Mouse (Mus musculus) midbrain, embryonic 13.5 days (tissue): ENCODE data around the gene Zbtb18. TPM values are rescaled to one million over a fixed set of nuclear protein-coding genes. Genes with fewer than 3 reads are reported as not detected.

Source experiments
- ATAC-seq: fragments of 200-750 bp; cut with Nextera tagmentation; 2 replicates; pipeline ENCODE4 v1.8.0; 2017; ENCODE audit warnings: mild to moderate bottlenecking, moderate TSS enrichment, moderate library complexity
- H3K27ac ChIP-seq: fragments of 300-500 bp; sonication (generic); 2 replicates; pipeline ENCODE4 v1.5.1; 2015; ENCODE audit warnings: inconsistent platforms, mild to moderate bottlenecking, moderate library complexity
- H3K27me3 ChIP-seq: fragments of 300-500 bp; sonication (generic); 2 replicates; pipeline ENCODE4 v1.6.1; 2015; ENCODE audit warnings: mild to moderate bottlenecking, inconsistent platforms
- H3K36me3 ChIP-seq: fragments of 300-500 bp; sonication (generic); 2 replicates; pipeline ENCODE4 v1.6.1; 2015; ENCODE audit warnings: mild to moderate bottlenecking, inconsistent platforms
- H3K4me1 ChIP-seq: fragments of 300-500 bp; sonication (generic); replicated peaks from 2 replicates; pipeline ENCODE4 v1.6.1; 2015; ENCODE audit warnings: inconsistent platforms
- H3K4me2 ChIP-seq: fragments of 300-500 bp; sonication (generic); replicated peaks from 2 replicates; pipeline ENCODE4 v1.6.1; 2015; ENCODE audit warnings: moderate library complexity, mild to moderate bottlenecking, inconsistent platforms
- H3K4me3 ChIP-seq: fragments of 300-500 bp; sonication (generic); replicated peaks from 2 replicates; pipeline ENCODE4 v1.5.1; 2015; ENCODE audit warnings: mild to moderate bottlenecking, inconsistent platforms
- H3K9ac ChIP-seq: fragments of 300-500 bp; sonication (generic); replicated peaks from 2 replicates; pipeline ENCODE4 v1.6.1; 2015; ENCODE audit warnings: mild to moderate bottlenecking, inconsistent platforms
- H3K9me3 ChIP-seq: fragments of 300-500 bp; sonication (generic); 2 replicates; pipeline ENCODE4 v1.6.1; 2016; ENCODE audit warnings: mild to moderate bottlenecking, inconsistent platforms
- WGBS: fragments of 180-500 bp; shearing (Covaris S2); methylation state at CpG from one replicate; pipeline ENCODE4 v1.1.7; 2015; 5-methylcytosine and 5-hydroxymethylcytosine counted together
- polyA plus RNA-seq: library from polyadenylated mRNA; unstranded; fragments of >200 nt; fragmentation: Nextera tagmentation; extraction: Ambion mirVana; gene quantifications from 2 replicates; pipeline ENCODE4 v1.2.1, GENCODE M21; 2015

The Zbtb18 gene
- 14.0 and 20.6 TPM in 2 replicates for polyA plus RNA-seq

- peak within 1 kb of the TSS; percentile 93 for H3K9ac ChIP-seq
- 2% methylated on average over 30 of the region's 106 CpGs for WGBS
Observed at GRCm38 (mm10) chr1:177442196-177442808, at the start of gene Zbtb18. TSS of gene Zbtb18 (plus strand) at chr1:177442351.

GRCm38 (mm10) chr1:177397455-177397854 is 44.7 kb upstream of the Zbtb18 start:
- Histone ChIP-seq H3K36me3 (no peaks in the 10 kb centered on the region), H3K4me1 (no peaks in the 10 kb centered on the region), H3K27me3 (no peaks in the 10 kb centered on the region), H3K4me2 (no peak overlapping the region), H3K4me3 (no peak overlapping the region), H3K9me3 (no peaks in the 10 kb centered on the region), H3K9ac (no peak overlapping the region), H3K27ac (no peak overlapping the region)
- 79% methylated on average over 1 of the region's 1 CpGs for WGBS
- ATAC-seq = no peak

More at GRCm38 (mm10) chr1:177442196-177442808, at the start of gene Zbtb18:
- no peaks in the 10 kb centered on the region for H3K9me3 ChIP-seq
- H3K4me3 ChIP-seq = peak within 1 kb of the TSS; percentile 86
- H3K4me2 ChIP-seq = peak within 1 kb of the TSS; percentile 82
- H3K4me1 ChIP-seq = peaks cover 46% of the 10 kb centered on the region
- peak within 1 kb of the TSS; percentile 99 for H3K27ac ChIP-seq
- H3K36me3 ChIP-seq = no peaks in the 10 kb centered on the region
- ATAC-seq = peak; percentile 13
- H3K27me3 ChIP-seq = no peaks in the 10 kb centered on the region

GRCm38 (mm10) chr1:177405170-177405569 is 37.0 kb upstream of the Zbtb18 start:
- WGBS = 88% methylated on average over 6 of the region's 6 CpGs
- Histone ChIP-seq H3K9me3 (no peaks in the 10 kb centered on the region), H3K27me3 (no peaks in the 10 kb centered on the region), H3K36me3 (no peaks in the 10 kb centered on the region), H3K4me3 (no peak overlapping the region), H3K9ac (no peak overlapping the region), H3K4me1 (peaks cover 5% of the 10 kb centered on the region), H3K27ac (no peak overlapping the region), H3K4me2 (no peak overlapping the region)
- ATAC-seq = no peak

GRCm38 (mm10) chr1:177408690-177409089 is 33.5 kb upstream of the Zbtb18 start:
- Histone ChIP-seq H3K9me3 (no peaks in the 10 kb centered on the region), H3K4me3 (no peak overlapping the region), H3K27me3 (no peaks in the 10 kb centered on the region), H3K4me2 (no peak overlapping the region), H3K36me3 (no peaks in the 10 kb centered on the region), H3K4me1 (peaks cover 24% of the 10 kb centered on the region), H3K27ac (no peak overlapping the region), H3K9ac (no peak overlapping the region)
- 84% methylated on average over 3 of the region's 3 CpGs for WGBS
- ATAC-seq = no peak

- Histone ChIP-seq H3K36me3 (no peaks in the 10 kb centered on the region), H3K9me3 (no peaks in the 10 kb centered on the region), H3K27me3 (no peaks in the 10 kb centered on the region), H3K4me1 (peaks cover 24% of the 10 kb centered on the region), H3K9ac (no peak overlapping the region), H3K27ac (0 out of 2 replicates have a peak overlapping the region, but pooled peaks have one; percentile 1), H3K4me2 (peak overlapping the region; percentile 26), H3K4me3 (no peak overlapping the region)
- no peak for ATAC-seq
- WGBS = 59% methylated on average over 7 of the region's 7 CpGs
Observed at GRCm38 (mm10) chr1:177410769-177411348, 31.3 kb upstream of the Zbtb18 start.

- no peak overlapping the region for H3K9ac ChIP-seq
- peaks cover 24% of the 10 kb centered on the region for H3K4me1 ChIP-seq
- WGBS = 11% methylated on average over 19 of the region's 19 CpGs
- H3K27ac ChIP-seq = peak overlapping the region; percentile 42
- H3K4me3 ChIP-seq = no peak overlapping the region
- H3K4me2 ChIP-seq = peak overlapping the region; percentile 26
- no peaks in the 10 kb centered on the region for H3K27me3 ChIP-seq
- ATAC-seq = peak; percentile 88
- H3K9me3 ChIP-seq = no peaks in the 10 kb centered on the region
- no peaks in the 10 kb centered on the region for H3K36me3 ChIP-seq
Observed at GRCm38 (mm10) chr1:177411359-177412358, 30.5 kb upstream of the Zbtb18 start.

GRCm38 (mm10) chr1:177419331-177419730 is 22.8 kb upstream of the Zbtb18 start:
- no peaks in the 10 kb centered on the region for H3K36me3 ChIP-seq
- no peak overlapping the region for H3K4me3 ChIP-seq
- H3K4me2 ChIP-seq = no peak overlapping the region
- no peaks in the 10 kb centered on the region for H3K9me3 ChIP-seq
- H3K27ac ChIP-seq = no peak overlapping the region
- 0 out of 2 replicates have a peak, but pooled peaks cover 6% of the 10 kb centered on the region for H3K4me1 ChIP-seq
- 84% methylated on average over 12 of the region's 12 CpGs for WGBS
- H3K27me3 ChIP-seq = no peaks in the 10 kb centered on the region
- no peak for ATAC-seq
- H3K9ac ChIP-seq = no peak overlapping the region

GRCm38 (mm10) chr1:177420126-177420525 is 22.0 kb upstream of the Zbtb18 start:
- Histone ChIP-seq H3K4me2 (no peak overlapping the region), H3K4me1 (0 out of 2 replicates have a peak, but pooled peaks cover 6% of the 10 kb centered on the region), H3K27ac (no peak overlapping the region), H3K4me3 (no peak overlapping the region), H3K9ac (no peak overlapping the region), H3K9me3 (no peaks in the 10 kb centered on the region), H3K36me3 (no peaks in the 10 kb centered on the region), H3K27me3 (no peaks in the 10 kb centered on the region)
- ATAC-seq = no peak
- 46% methylated on average over 6 of the region's 6 CpGs for WGBS

GRCm38 (mm10) chr1:177427862-177428261 is 14.3 kb upstream of the Zbtb18 start:
- no peak for ATAC-seq
- Histone ChIP-seq H3K36me3 (no peaks in the 10 kb centered on the region), H3K27me3 (no peaks in the 10 kb centered on the region), H3K9me3 (no peaks in the 10 kb centered on the region), H3K9ac (no peak overlapping the region), H3K4me3 (no peak overlapping the region), H3K4me2 (no peak overlapping the region), H3K4me1 (no peaks in the 10 kb centered on the region), H3K27ac (no peak overlapping the region)
- 79% methylated on average over 5 of the region's 5 CpGs for WGBS

GRCm38 (mm10) chr1:177428338-177428737 is 13.8 kb upstream of the Zbtb18 start:
- Histone ChIP-seq H3K36me3 (no peaks in the 10 kb centered on the region), H3K27me3 (no peaks in the 10 kb centered on the region), H3K4me2 (no peak overlapping the region), H3K9ac (no peak overlapping the region), H3K9me3 (no peaks in the 10 kb centered on the region), H3K4me1 (no peaks in the 10 kb centered on the region), H3K27ac (no peak overlapping the region), H3K4me3 (no peak overlapping the region)
- WGBS = 88% methylated on average over 14 of the region's 14 CpGs
- ATAC-seq = no peak

- WGBS = 71% methylated on average over 4 of the region's 4 CpGs
- no peaks in the 10 kb centered on the region for H3K4me1 ChIP-seq
- no peaks in the 10 kb centered on the region for H3K9me3 ChIP-seq
- ATAC-seq = no peak
- no peaks in the 10 kb centered on the region for H3K27me3 ChIP-seq
- no peak overlapping the region for H3K4me3 ChIP-seq
- H3K36me3 ChIP-seq = no peaks in the 10 kb centered on the region
- no peak overlapping the region for H3K9ac ChIP-seq
- H3K4me2 ChIP-seq = no peak overlapping the region
- no peak overlapping the region for H3K27ac ChIP-seq
Observed at GRCm38 (mm10) chr1:177429067-177429466, 13.1 kb upstream of the Zbtb18 start.

GRCm38 (mm10) chr1:177440411-177440810 is 1.7 kb upstream of the Zbtb18 start:
- H3K4me1 ChIP-seq = peaks cover 29% of the 10 kb centered on the region
- H3K9me3 ChIP-seq = no peaks in the 10 kb centered on the region
- H3K4me2 ChIP-seq = peak overlapping the region; percentile 70; the same call in 1 of the 2 replicates
- ATAC-seq = no peak
- WGBS = 0% methylated on average over 1 of the region's 2 CpGs
- no peaks in the 10 kb centered on the region for H3K36me3 ChIP-seq
- H3K9ac ChIP-seq = no peak overlapping the region
- no peak overlapping the region for H3K27ac ChIP-seq
- no peaks in the 10 kb centered on the region for H3K27me3 ChIP-seq
- no peak overlapping the region for H3K4me3 ChIP-seq
